Mouse (Mus musculus): ENCODE data around the gene Sptb. TPM values are rescaled to one million over a fixed set of nuclear protein-coding genes. Genes with fewer than 3 reads are reported as not detected.

Sptb gene
- polyA plus RNA-seq, 1 experiment from 2014 or later, result 2.5 TPM

- H3K4me1 ChIP-seq (replicated peaks), result no peaks in the 10 kb centered on the region; the same call in 1 of the 2 replicates
- H3K4me2 ChIP-seq, result no peak overlapping the region
- ATAC-seq (ENCODE audit: low FRiP score), result no peak
- H3K27me3 ChIP-seq, result no peaks in the 10 kb centered on the region
- no peak overlapping the region for H3K27ac ChIP-seq
- H3K9ac ChIP-seq, result no peak overlapping the region
- no peak overlapping the region for H3K4me3 ChIP-seq
- no peaks in the 10 kb centered on the region for H3K36me3 ChIP-seq
- 0 out of 2 replicates have a peak, but pooled peaks cover 1% of the 10 kb centered on the region for H3K9me3 ChIP-seq
- 92% methylated on average over 4 of the region's 4 CpGs for WGBS
Measured at GRCm38 (mm10) chr12:76562196-76562595, 148.2 kb downstream of the Sptb start.

GRCm38 (mm10) chr12:76558206-76558605 is 152.1 kb downstream of the Sptb start:
- WGBS, result 77% methylated on average over 5 of the region's 5 CpGs
- Histone ChIP-seq H3K4me3 (no peak overlapping the region), H3K36me3 (no peaks in the 10 kb centered on the region), H3K9ac (no peak overlapping the region), H3K4me1 (replicated peaks) (peaks cover 11% of the 10 kb centered on the region), H3K27ac (no peak overlapping the region), H3K4me2 (no peak overlapping the region), H3K27me3 (no peaks in the 10 kb centered on the region), H3K9me3 (no peaks in the 10 kb centered on the region)
- no peak for ATAC-seq (ENCODE audit: low FRiP score)

GRCm38 (mm10) chr12:76556745-76557389 is 153.5 kb downstream of the Sptb start:
- Histone ChIP-seq H3K4me2 (no peak overlapping the region), H3K27ac (no peak overlapping the region), H3K9ac (no peak overlapping the region), H3K9me3 (no peaks in the 10 kb centered on the region), H3K36me3 (no peaks in the 10 kb centered on the region), H3K27me3 (no peaks in the 10 kb centered on the region), H3K4me1 (replicated peaks) (peaks cover 15% of the 10 kb centered on the region), H3K4me3 (no peak overlapping the region)
- WGBS, result 17% methylated on average over 6 of the region's 6 CpGs
- ATAC-seq (ENCODE audit: low FRiP score), result no peak

- Histone ChIP-seq H3K4me2 (no peak overlapping the region), H3K27ac (no peak overlapping the region), H3K4me3 (no peak overlapping the region), H3K9me3 (no peaks in the 10 kb centered on the region), H3K36me3 (no peaks in the 10 kb centered on the region), H3K27me3 (no peaks in the 10 kb centered on the region), H3K9ac (no peak overlapping the region), H3K4me1 (replicated peaks) (peaks cover 15% of the 10 kb centered on the region)
- 76% methylated on average over 7 of the region's 7 CpGs for WGBS
- no peak for ATAC-seq (ENCODE audit: low FRiP score)
Measured at GRCm38 (mm10) chr12:76556187-76556586, 154.2 kb downstream of the Sptb start.

- Histone ChIP-seq H3K4me2 (no peak overlapping the region), H3K4me1 (replicated peaks) (peaks cover 15% of the 10 kb centered on the region), H3K27ac (no peak overlapping the region), H3K27me3 (no peaks in the 10 kb centered on the region), H3K9ac (no peak overlapping the region), H3K36me3 (no peaks in the 10 kb centered on the region), H3K4me3 (no peak overlapping the region), H3K9me3 (no peaks in the 10 kb centered on the region)
- ATAC-seq (ENCODE audit: low FRiP score), result no peak
- 91% methylated on average over 3 of the region's 3 CpGs for WGBS
Measured at GRCm38 (mm10) chr12:76554871-76555386, 155.4 kb downstream of the Sptb start.

- H3K36me3 ChIP-seq, result no peaks in the 10 kb centered on the region
- H3K4me1 ChIP-seq (replicated peaks), result peaks cover 15% of the 10 kb centered on the region
- no peak overlapping the region for H3K9ac ChIP-seq
- WGBS, result 68% methylated on average over 3 of the region's 3 CpGs
- no peaks in the 10 kb centered on the region for H3K9me3 ChIP-seq
- no peak overlapping the region for H3K27ac ChIP-seq
- 0 out of 2 replicates have a peak, but pooled peaks cover 4% of the 10 kb centered on the region for H3K27me3 ChIP-seq
- no peak overlapping the region for H3K4me3 ChIP-seq
- no peak for ATAC-seq (ENCODE audit: low FRiP score)
- no peak overlapping the region for H3K4me2 ChIP-seq
Measured at GRCm38 (mm10) chr12:76554392-76554791, 156.0 kb downstream of the Sptb start.

- H3K9me3 ChIP-seq, result no peaks in the 10 kb centered on the region
- ATAC-seq (ENCODE audit: low FRiP score), result no peak
- no peak overlapping the region for H3K9ac ChIP-seq
- H3K4me1 ChIP-seq (replicated peaks), result peaks cover 15% of the 10 kb centered on the region
- no peak overlapping the region for H3K4me2 ChIP-seq
- H3K36me3 ChIP-seq, result no peaks in the 10 kb centered on the region
- no peak overlapping the region for H3K4me3 ChIP-seq
- 78% methylated on average over 7 of the region's 7 CpGs for WGBS
- 0 out of 2 replicates have a peak, but pooled peaks cover 4% of the 10 kb centered on the region for H3K27me3 ChIP-seq
- no peak overlapping the region for H3K27ac ChIP-seq
Measured at GRCm38 (mm10) chr12:76553917-76554316, 156.4 kb downstream of the Sptb start.

GRCm38 (mm10) chr12:76552958-76553357 is 157.4 kb downstream of the Sptb start:
- Histone ChIP-seq H3K4me1 (replicated peaks) (peaks cover 18% of the 10 kb centered on the region), H3K9me3 (no peaks in the 10 kb centered on the region), H3K27ac (no peak overlapping the region), H3K27me3 (peaks cover 12% of the 10 kb centered on the region), H3K9ac (no peak overlapping the region), H3K4me3 (no peak overlapping the region), H3K36me3 (no peaks in the 10 kb centered on the region), H3K4me2 (no peak overlapping the region)
- WGBS, result 94% methylated on average over 4 of the region's 4 CpGs
- ATAC-seq (ENCODE audit: low FRiP score), result no peak

- Histone ChIP-seq H3K9ac (no peak overlapping the region), H3K4me2 (no peak overlapping the region), H3K4me3 (no peak overlapping the region), H3K27me3 (peaks cover 19% of the 10 kb centered on the region), H3K27ac (no peak overlapping the region), H3K4me1 (replicated peaks) (peaks cover 25% of the 10 kb centered on the region), H3K36me3 (no peaks in the 10 kb centered on the region), H3K9me3 (no peaks in the 10 kb centered on the region)
- 68% methylated on average over 8 of the region's 8 CpGs for WGBS
- ATAC-seq (ENCODE audit: low FRiP score), result no peak
Measured at GRCm38 (mm10) chr12:76552321-76552720, 158.0 kb downstream of the Sptb start.

- Histone ChIP-seq H3K4me3 (no peak overlapping the region), H3K27ac (no peak overlapping the region), H3K9ac (no peak overlapping the region), H3K27me3 (peaks cover 41% of the 10 kb centered on the region), H3K36me3 (no peaks in the 10 kb centered on the region), H3K9me3 (no peaks in the 10 kb centered on the region), H3K4me2 (no peak overlapping the region), H3K4me1 (replicated peaks) (peaks cover 26% of the 10 kb centered on the region)
- no peak for ATAC-seq (ENCODE audit: low FRiP score)
- WGBS, result 67% methylated on average over 3 of the region's 3 CpGs
Measured at GRCm38 (mm10) chr12:76549203-76549602, 161.1 kb downstream of the Sptb start.

- Histone ChIP-seq H3K27ac (no peak overlapping the region), H3K36me3 (no peaks in the 10 kb centered on the region), H3K4me1 (replicated peaks) (peaks cover 26% of the 10 kb centered on the region), H3K27me3 (peaks cover 41% of the 10 kb centered on the region), H3K9me3 (no peaks in the 10 kb centered on the region), H3K4me2 (peak overlapping the region; percentile 51; the same call in 1 of the 2 replicates), H3K4me3 (no peak overlapping the region), H3K9ac (peak overlapping the region; percentile 36)
- no peak for ATAC-seq (ENCODE audit: low FRiP score)
- 32% methylated on average over 7 of the region's 7 CpGs for WGBS
Measured at GRCm38 (mm10) chr12:76548082-76548423, 162.3 kb downstream of the Sptb start.

- peaks cover 26% of the 10 kb centered on the region for H3K4me1 ChIP-seq (replicated peaks)
- peak overlapping the region; percentile 51 for H3K9ac ChIP-seq
- ATAC-seq (ENCODE audit: low FRiP score), result no peak
- peaks cover 41% of the 10 kb centered on the region for H3K27me3 ChIP-seq
- no peak overlapping the region for H3K27ac ChIP-seq
- WGBS, result 22% methylated on average over 13 of the region's 13 CpGs
- no peaks in the 10 kb centered on the region for H3K9me3 ChIP-seq
- H3K4me3 ChIP-seq, result peak overlapping the region; percentile 25; the same call in 1 of the 2 replicates
- H3K4me2 ChIP-seq, result peak overlapping the region; percentile 51
- H3K36me3 ChIP-seq, result no peaks in the 10 kb centered on the region
Measured at GRCm38 (mm10) chr12:76547409-76548081, 162.8 kb downstream of the Sptb start.
